ENCODE assay signal across 8 mouse cellular contexts in the genomic region with DNA sequence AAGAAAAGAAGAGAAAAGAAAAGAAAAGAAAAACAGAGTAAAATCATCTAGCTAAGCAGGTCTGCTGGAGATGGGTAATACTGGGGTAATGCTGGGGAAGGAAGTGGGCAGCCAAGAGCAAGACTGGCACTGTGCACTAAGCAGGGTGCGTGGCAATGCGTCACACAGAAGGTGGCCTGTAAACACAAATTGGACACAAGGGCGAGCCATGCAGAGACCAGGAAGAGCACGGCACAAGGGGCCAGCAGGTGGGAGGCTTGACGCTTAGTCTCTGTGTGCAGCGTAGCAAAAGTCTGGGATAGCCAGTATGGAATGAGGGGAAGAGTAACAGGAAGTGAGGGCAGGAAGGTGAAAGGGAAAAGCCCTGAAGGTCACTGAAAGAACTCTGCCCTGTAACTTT. TPM values are rescaled to one million over a fixed set of nuclear protein-coding genes. Genes with fewer than 3 reads are reported as not detected.
DNase-seq lines count a peak whose midpoint lies in the region; ATAC-seq and TF ChIP-seq lines count a peak whose summit lies in the region.

No protein-coding gene starts in this region.

- H3K27me3 ChIP-seq in heart, adult 2 months (ENCODE audit: control insufficient read depth, insufficient read depth, low read length) = no peaks in the 10 kb centered on the region
- no peaks in the 10 kb centered on the region for H3K27me3 ChIP-seq in forebrain, postnatal 0 days (ENCODE audit: insufficient read depth, low read length)
- no peaks in the 10 kb centered on the region for H3K27me3 ChIP-seq in midbrain, embryonic 12.5 days
- no peaks in the 10 kb centered on the region for H3K27me3 ChIP-seq in limb, embryonic 10.5 days (ENCODE audit: low read depth, poor library complexity, severe bottlenecking)

- H3K4me1 ChIP-seq in heart, adult 2 months (ENCODE audit: control insufficient read depth, insufficient read depth, low read length) = peaks cover 22% of the 10 kb centered on the region
- peaks cover 16 to 17% of the 10 kb centered on the region in 2 experiments; a peak in 2 of 4 replicates for H3K4me1 ChIP-seq in ES-E14 (ENCODE audit: control insufficient read depth in 2 of 2, insufficient read depth in 2 of 2, low read length in 2 of 2, poor library complexity in 1 of 2)
- peaks cover 39% of the 10 kb centered on the region for H3K4me1 ChIP-seq in forebrain, postnatal 0 days (ENCODE audit: insufficient read depth)
- peaks cover 62% of the 10 kb centered on the region for H3K4me1 ChIP-seq in midbrain, embryonic 12.5 days
- peaks cover 39% of the 10 kb centered on the region for H3K4me1 ChIP-seq in limb, embryonic 10.5 days

- no peak for TF ChIP-seq POLR2A in heart, adult 2 months (IDR thresholded peaks at IDR 0.05; ENCODE audit: insufficient read depth, low read depth, low read length)

- ATAC-seq in forebrain, postnatal 0 days = peak; percentile 28; the same call in 1 of the 2 replicates
- no peak for ATAC-seq in midbrain, embryonic 12.5 days (ENCODE audit: low FRiP score, low read depth)

- H3K9me3 ChIP-seq in ES-E14 (ENCODE audit: control insufficient read depth, insufficient read depth, low read depth, low read length) = no peaks in the 10 kb centered on the region
- H3K9me3 ChIP-seq in forebrain, postnatal 0 days (ENCODE audit: low read length) = no peaks in the 10 kb centered on the region
- no peaks in the 10 kb centered on the region for H3K9me3 ChIP-seq in midbrain, embryonic 12.5 days
- H3K9me3 ChIP-seq in limb, embryonic 10.5 days (replicated peaks) = no peaks in the 10 kb centered on the region

- peak overlapping the region; percentile 17 for H3K4me3 ChIP-seq in heart, adult 2 months
- peak overlapping the region in 1 of 2 experiments; percentile 24; a peak in 1 of 4 replicates for H3K4me3 ChIP-seq in ES-E14 (ENCODE audit: insufficient read depth in 1 of 2, low read depth in 1 of 2, low read length in 2 of 2, poor library complexity in 1 of 2, severe bottlenecking in 1 of 2)
- peak overlapping the region; percentile 21 for H3K4me3 ChIP-seq in forebrain, postnatal 0 days (ENCODE audit: low read depth, low read length)
- H3K4me3 ChIP-seq in midbrain, embryonic 12.5 days = peak overlapping the region; percentile 1; the same call in 1 of the 2 replicates
- no peak overlapping the region for H3K4me3 ChIP-seq in limb, embryonic 10.5 days

- peak overlapping the region; percentile 52 for H3K4me2 ChIP-seq in forebrain, postnatal 0 days (ENCODE audit: low read depth)
- peak overlapping the region; percentile 42 for H3K4me2 ChIP-seq in midbrain, embryonic 12.5 days (replicated peaks)

- no peak for TF ChIP-seq EP300 in heart, adult 2 months (IDR thresholded peaks at IDR 0.05; ENCODE audit: insufficient read depth, low read depth, low read length)

- in situ Hi-C loops in ES-E14 (cut with MboI; ENCODE audit: low sequenced_read_pairs in 2 of 2, unreplicated experiment in 2 of 2) = no loop called here

- H3K36me3 ChIP-seq in heart, adult 2 months (ENCODE audit: control insufficient read depth, insufficient read depth, low read length) = peaks cover 23% of the 10 kb centered on the region
- H3K36me3 ChIP-seq in ES-E14 (ENCODE audit: control insufficient read depth, insufficient read depth, low read length, poor library complexity, severe bottlenecking) = no peaks in the 10 kb centered on the region
- no peaks in the 10 kb centered on the region for H3K36me3 ChIP-seq in forebrain, postnatal 0 days (ENCODE audit: insufficient read depth)
- H3K36me3 ChIP-seq in midbrain, embryonic 12.5 days = no peaks in the 10 kb centered on the region; the same call in 1 of the 2 replicates
- no peaks in the 10 kb centered on the region for H3K36me3 ChIP-seq in limb, embryonic 10.5 days

- H3K79me2 ChIP-seq in heart, adult 2 months (replicated peaks; ENCODE audit: control insufficient read depth, insufficient read depth, low read length) = peaks cover 5% of the 10 kb centered on the region

- 25% methylated on average over 6 of the region's 6 CpGs for WGBS in heart, adult 2 months
- WGBS in forebrain, postnatal 0 days = 13% methylated on average over 6 of the region's 6 CpGs
- 50% methylated on average over 6 of the region's 6 CpGs for WGBS in midbrain, embryonic 12.5 days
- WGBS in limb, embryonic 10.5 days = 62% methylated on average over 6 of the region's 6 CpGs

- intact Hi-C loops in heart, adult 2 months (cut with DNase I) = no loop called here
- intact Hi-C loops in heart, postnatal 14 days (cut with DNase I) = loop anchor here (5.0 kb wide), 1 partner anchor 225 kb away; no protein-coding TSS in a partner anchor

- H3K27ac ChIP-seq in heart, adult 2 months = peak overlapping the region; percentile 70
- no peak overlapping the region for H3K27ac ChIP-seq in ES-E14 (ENCODE audit: insufficient read depth, low read depth, low read length, poor library complexity, severe bottlenecking)
- H3K27ac ChIP-seq in forebrain, postnatal 0 days (ENCODE audit: low read depth, low read length) = peak overlapping the region; percentile 35; the same call in 1 of the 2 replicates
- H3K27ac ChIP-seq in midbrain, embryonic 12.5 days (replicated peaks) = no peak overlapping the region
- no peak overlapping the region for H3K27ac ChIP-seq in limb, embryonic 10.5 days

- TF ChIP-seq CTCF in heart, adult 2 months (IDR thresholded peaks at IDR 0.05) = no peak
- TF ChIP-seq CTCF in forebrain, postnatal 0 days (IDR thresholded peaks at IDR 0.05; ENCODE audit: low read depth) = no peak

- no peak overlapping the region for H3K9ac ChIP-seq in heart, adult 2 months (ENCODE audit: low read depth, low read length)
- H3K9ac ChIP-seq in ES-E14 (ENCODE audit: insufficient read depth, low read depth, low read length, poor library complexity, severe bottlenecking) = 0 out of 2 replicates have a peak overlapping the region, but pooled peaks have one; percentile 18
- peak overlapping the region; percentile 41 for H3K9ac ChIP-seq in forebrain, postnatal 0 days
- no peak overlapping the region; the same call in 1 of the 2 replicates for H3K9ac ChIP-seq in midbrain, embryonic 12.5 days (replicated peaks)

- peak in 1 of 2 experiments; percentile 36 for DNase-seq in heart, adult 2 months
- DNase-seq in heart, postnatal 14 days = no peak
- DNase-seq in ES-E14 (ENCODE audit: low read depth, low spot score) = no peak
- DNase-seq in forebrain, postnatal 0 days = no peak
- no peak for DNase-seq in limb, embryonic 10.5 days (ENCODE audit: low spot score)
- no peak for DNase-seq in frontal cortex, adult 2 months (ENCODE audit: extremely low spot score in 1 of 2, low spot score in 1 of 2)
- no peak for DNase-seq in urinary bladder, postnatal 4 days (ENCODE audit: low spot score in 2 of 2)

TF ChIP-seq in ES-E14, 5 proteins besides CTCF, POLR2A, EP300 and RAD21:
- no peak for TF ChIP-seq CHD2 (IDR thresholded peaks at IDR 0.05; ENCODE audit: low read depth, low read length)
- TF ChIP-seq MAFK (IDR thresholded peaks at IDR 0.05; ENCODE audit: insufficient read depth, low read depth, low read length) = no peak
- no peak for TF ChIP-seq HCFC1 (IDR thresholded peaks at IDR 0.05; ENCODE audit: borderline replicate concordance, insufficient read depth, low read length)
- no peak for TF ChIP-seq ZC3H11A (IDR thresholded peaks at IDR 0.05; ENCODE audit: borderline replicate concordance, low read depth, low read length)
- TF ChIP-seq ZNF384 (IDR thresholded peaks at IDR 0.05; ENCODE audit: low read depth, low read length) = no peak
TF ChIP-seq in ES-E14: peak in this region for 0.

RNA-seq across cellular contexts. Expression of a gene that starts 6.9 kb away (rescaled TPM):
- 10 to 100 TPM; 65.2 to 74.5 TPM for total RNA-seq in heart, adult 2 months (2021)
- polyA plus RNA-seq in heart, adult 2 months (2012; rRNA removed) = 18.1 and 27.9 TPM in 2 replicates
- total RNA-seq in heart, postnatal 14 days (2021) = 10 to 100 TPM; 84.5 to 91.7 TPM
- 35.6 and 40.1 TPM in 2 replicates for total RNA-seq in ES-E14 (2012; rRNA removed)
- 94.7 and 99.1 TPM in 2 replicates for total RNA-seq in forebrain, postnatal 0 days (2014; rRNA removed)
- polyA plus RNA-seq in forebrain, postnatal 0 days (2015; fragmentation: Nextera tagmentation; extraction: Ambion mirVana) = 18.2 and 24.9 TPM in 2 replicates
- polyA plus RNA-seq in midbrain, embryonic 12.5 days (2016; fragmentation: Nextera tagmentation; extraction: Ambion mirVana) = 67.8 and 75.0 TPM in 2 replicates
- 12.9 and 13.6 TPM in 2 replicates for polyA plus RNA-seq in limb, embryonic 10.5 days (2016; fragmentation: Nextera tagmentation; extraction: Ambion mirVana)
- 112 and 131 TPM in 2 replicates for polyA plus RNA-seq in frontal cortex, adult 2 months (2012; rRNA removed)

Comparison
In these comparisons a context has a peak if more than half of its experiments do, and no peak if none do; other contexts are left out.
1. H3K27ac ChIP-seq: peak in heart, adult 2 months (single experiment) and forebrain, postnatal 0 days (single experiment); none in ES-E14 (single experiment), midbrain, embryonic 12.5 days (single experiment) and limb, embryonic 10.5 days (single experiment).
2. H3K9ac ChIP-seq: peak in ES-E14 (single experiment) and forebrain, postnatal 0 days (single experiment); none in heart, adult 2 months (single experiment) and midbrain, embryonic 12.5 days (single experiment).